Mouse (Mus musculus) small intestine, adult 2 months (tissue): ENCODE results near the gene Nup107.

Source experiments
- CTCF ChIP-seq: fragments of 200-500 bp; IDR thresholded peaks from 2 replicates; pipeline ENCODE4 v1.5.1; 2012; ENCODE audit warnings: low read depth, mild to moderate bottlenecking, control low read depth, inconsistent platforms, low read length, moderate library complexity, mixed read lengths; ENCODE audit not compliant: insufficient replicate concordance, insufficient read length; ENCODE audit errors: extremely low read depth
- POLR2A ChIP-seq: fragments of 200-500 bp; IDR thresholded peaks from 2 replicates; pipeline ENCODE4 v1.6.1; 2012; ENCODE audit warnings: low read depth, mild to moderate bottlenecking, control low read depth, inconsistent platforms, low read length, moderate library complexity

GRCm38 (mm10) chr10:117776281-117777102 lies 16.0 kb downstream of the Nup107 start:
- TF ChIP-seq CTCF (no peak), POLR2A (no peak)
